Mouse (Mus musculus): ENCODE data around the gene Rsph9. TPM values are rescaled to one million over a fixed set of nuclear protein-coding genes. Genes with fewer than 3 reads are reported as not detected.

Gene Rsph9
- polyA plus RNA-seq, 1 experiment: 37.2 TPM

DNA sequence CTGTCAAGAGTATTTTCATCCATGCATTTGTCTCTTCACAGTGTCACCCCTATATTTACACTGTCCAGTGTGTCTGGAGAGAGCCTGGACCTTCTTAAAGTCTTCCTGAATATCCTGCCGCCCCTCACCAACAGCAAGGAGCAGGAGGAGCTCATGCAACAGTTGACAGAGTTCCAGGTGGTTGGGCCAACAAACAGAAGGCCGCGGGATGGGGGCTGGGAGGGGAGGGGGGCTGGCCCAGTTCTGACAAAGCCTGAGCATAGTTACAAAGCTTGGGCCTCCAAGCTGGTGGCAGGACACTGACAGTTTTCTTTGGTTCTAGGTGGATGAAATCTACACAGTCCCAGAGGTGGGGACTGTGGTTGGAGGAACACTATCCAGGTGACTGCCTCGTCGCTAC, 22.3 kb upstream of the Rsph9 start:
- Histone ChIP-seq H3K4me1 (ENCODE audit: control insufficient read depth, insufficient read depth, low read length) (peaks cover 2% of the 10 kb centered on the region; the same call in 1 of the 2 replicates), H3K27ac (ENCODE audit: insufficient read depth, low read depth, low read length) (no peak overlapping the region), H3K27me3 (replicated peaks; ENCODE audit: control insufficient read depth, insufficient read depth, low read length) (no peaks in the 10 kb centered on the region), H3K36me3 (ENCODE audit: control insufficient read depth, insufficient read depth, low read length) (no peaks in the 10 kb centered on the region; the same call in 1 of the 2 replicates), H3K4me3 (ENCODE audit: insufficient read depth, low read depth, low read length) (no peak overlapping the region)
- TF ChIP-seq CTCF (conservative IDR thresholded peaks at IDR 0.05; ENCODE audit: insufficient read depth, insufficient read length, low read depth, low read length) (no peak), POLR2A (IDR thresholded peaks at IDR 0.05; ENCODE audit: low read depth, low read length) (no peak)
- 70% methylated on average over 5 of the region's 5 CpGs for WGBS
- no peak for DNase-seq

DNA sequence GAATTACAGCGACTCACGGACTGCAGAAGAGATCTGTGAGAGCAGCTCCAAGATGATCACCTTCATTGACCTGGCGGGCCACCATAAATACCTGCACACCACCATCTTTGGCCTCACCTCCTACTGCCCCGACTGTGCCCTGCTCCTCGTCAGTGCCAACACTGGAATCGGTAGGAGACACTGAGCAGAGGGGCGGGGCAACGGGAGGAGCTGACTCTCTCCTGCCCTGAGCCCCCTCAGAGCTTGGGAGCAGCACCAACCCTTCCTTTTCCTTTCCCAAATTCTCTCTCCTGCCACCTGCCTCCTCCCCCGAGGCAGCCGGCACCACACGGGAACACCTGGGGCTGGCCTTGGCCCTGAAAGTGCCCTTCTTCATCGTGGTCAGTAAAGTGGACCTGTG, 21.4 kb upstream of the Rsph9 start:
- WGBS: 84% methylated on average over 12 of the region's 12 CpGs
- TF ChIP-seq CTCF (conservative IDR thresholded peaks at IDR 0.05; ENCODE audit: insufficient read depth, insufficient read length, low read depth, low read length) (no peak), POLR2A (IDR thresholded peaks at IDR 0.05; ENCODE audit: low read depth, low read length) (no peak)
- Histone ChIP-seq H3K27me3 (replicated peaks; ENCODE audit: control insufficient read depth, insufficient read depth, low read length) (no peaks in the 10 kb centered on the region), H3K27ac (ENCODE audit: insufficient read depth, low read depth, low read length) (no peak overlapping the region), H3K4me3 (ENCODE audit: insufficient read depth, low read depth, low read length) (no peak overlapping the region), H3K4me1 (ENCODE audit: control insufficient read depth, insufficient read depth, low read length) (peaks cover 2% of the 10 kb centered on the region; the same call in 1 of the 2 replicates), H3K36me3 (ENCODE audit: control insufficient read depth, insufficient read depth, low read length) (no peaks in the 10 kb centered on the region; the same call in 1 of the 2 replicates)
- no peak for DNase-seq

DNA sequence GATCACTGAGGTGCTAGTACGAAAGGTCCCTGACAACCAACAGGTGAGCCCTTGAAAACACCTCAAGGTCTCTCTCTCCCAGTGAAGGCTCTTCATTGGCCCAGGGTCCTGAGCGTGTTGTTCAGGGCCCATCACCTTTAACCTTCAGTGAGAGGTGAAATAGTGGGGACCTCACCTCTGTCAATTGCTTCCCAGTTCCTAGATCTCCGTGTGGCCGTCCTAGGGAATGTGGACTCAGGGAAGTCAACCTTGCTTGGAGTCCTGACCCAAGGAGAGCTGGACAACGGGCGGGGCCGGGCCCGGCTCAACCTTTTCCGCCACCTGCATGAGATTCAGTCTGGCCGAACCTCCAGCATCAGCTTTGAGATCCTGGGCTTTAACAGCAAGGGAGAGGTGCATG, 20.8 kb upstream of the Rsph9 start:
- TF ChIP-seq POLR2A (IDR thresholded peaks at IDR 0.05; ENCODE audit: low read depth, low read length): no peak
- no peak for TF ChIP-seq CTCF (conservative IDR thresholded peaks at IDR 0.05; ENCODE audit: insufficient read depth, insufficient read length, low read depth, low read length)
- Histone ChIP-seq H3K27me3 (replicated peaks; ENCODE audit: control insufficient read depth, insufficient read depth, low read length) (no peaks in the 10 kb centered on the region), H3K4me1 (ENCODE audit: control insufficient read depth, insufficient read depth, low read length) (peaks cover 2% of the 10 kb centered on the region; the same call in 1 of the 2 replicates), H3K4me3 (ENCODE audit: insufficient read depth, low read depth, low read length) (no peak overlapping the region), H3K27ac (ENCODE audit: insufficient read depth, low read depth, low read length) (no peak overlapping the region), H3K36me3 (ENCODE audit: control insufficient read depth, insufficient read depth, low read length) (no peaks in the 10 kb centered on the region; the same call in 1 of the 2 replicates)
- WGBS: 91% methylated on average over 10 of the region's 10 CpGs
- no peak for DNase-seq

DNA sequence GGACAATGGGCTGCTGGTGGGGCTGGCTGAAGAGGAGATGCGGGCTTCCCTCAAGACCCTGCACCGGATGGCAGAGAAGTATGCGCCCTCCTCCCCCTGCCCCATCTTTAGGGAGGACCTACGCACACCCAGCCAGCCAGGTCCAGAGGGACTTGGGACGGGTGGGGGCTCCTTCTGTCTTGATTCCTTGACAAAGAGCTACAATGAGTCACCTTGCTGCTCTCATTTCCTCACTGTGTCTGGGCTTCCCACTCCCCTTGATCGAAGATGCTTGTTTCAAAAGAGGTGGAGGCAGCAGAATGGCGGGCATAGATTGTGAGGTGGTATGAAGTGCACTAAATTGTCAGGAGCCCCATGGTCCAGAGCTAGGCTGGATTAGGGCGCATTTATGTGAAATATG, 20.3 kb upstream of the Rsph9 start:
- Histone ChIP-seq H3K36me3 (ENCODE audit: control insufficient read depth, insufficient read depth, low read length) (no peaks in the 10 kb centered on the region; the same call in 1 of the 2 replicates), H3K4me3 (ENCODE audit: insufficient read depth, low read depth, low read length) (no peak overlapping the region), H3K4me1 (ENCODE audit: control insufficient read depth, insufficient read depth, low read length) (peaks cover 5% of the 10 kb centered on the region; the same call in 1 of the 2 replicates), H3K27me3 (replicated peaks; ENCODE audit: control insufficient read depth, insufficient read depth, low read length) (no peaks in the 10 kb centered on the region), H3K27ac (ENCODE audit: insufficient read depth, low read depth, low read length) (no peak overlapping the region)
- no peak for DNase-seq
- TF ChIP-seq CTCF (conservative IDR thresholded peaks at IDR 0.05; ENCODE audit: insufficient read depth, insufficient read length, low read depth, low read length): no peak
- no peak for TF ChIP-seq POLR2A (IDR thresholded peaks at IDR 0.05; ENCODE audit: low read depth, low read length)
- 96% methylated on average over 8 of the region's 8 CpGs for WGBS

DNA sequence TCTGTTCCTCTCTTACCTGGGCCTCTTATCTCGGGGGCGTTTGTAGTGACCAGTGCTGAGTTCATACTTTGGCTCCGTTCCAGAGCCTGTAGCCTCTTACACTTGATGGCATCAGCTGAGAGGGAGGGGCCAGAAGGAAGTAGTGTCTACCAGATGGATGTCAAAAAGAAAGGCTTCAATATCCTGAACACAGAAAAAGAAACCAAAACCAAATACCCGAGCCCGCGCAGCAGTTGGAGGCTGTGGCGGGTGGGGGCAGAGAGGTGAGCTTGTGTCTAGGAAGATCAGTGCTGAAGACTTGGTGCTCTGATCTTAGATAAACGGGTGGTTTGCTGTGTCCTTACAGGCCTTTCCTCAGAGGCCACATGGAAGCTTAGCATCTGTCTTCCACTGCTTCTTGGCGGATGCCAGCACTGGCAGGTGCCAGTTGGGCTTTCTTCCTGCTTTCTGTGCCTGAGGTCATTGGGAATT, 19.0 kb upstream of the Rsph9 start:
- WGBS: 47% methylated on average over 9 of the region's 9 CpGs
- Histone ChIP-seq H3K4me3 (ENCODE audit: insufficient read depth, low read depth, low read length) (peak overlapping the region; percentile 43; the same call in 1 of the 2 replicates), H3K36me3 (ENCODE audit: control insufficient read depth, insufficient read depth, low read length) (no peaks in the 10 kb centered on the region), H3K27me3 (replicated peaks; ENCODE audit: control insufficient read depth, insufficient read depth, low read length) (no peaks in the 10 kb centered on the region), H3K4me1 (ENCODE audit: control insufficient read depth, insufficient read depth, low read length) (peaks cover 8% of the 10 kb centered on the region; the same call in 1 of the 2 replicates), H3K27ac (ENCODE audit: insufficient read depth, low read depth, low read length) (peak overlapping the region; percentile 74)
- TF ChIP-seq CTCF (conservative IDR thresholded peaks at IDR 0.05; ENCODE audit: insufficient read depth, insufficient read length, low read depth, low read length) (no peak), POLR2A (IDR thresholded peaks at IDR 0.05; ENCODE audit: low read depth, low read length) (no peak)
- DNase-seq: peak; percentile 76

DNA sequence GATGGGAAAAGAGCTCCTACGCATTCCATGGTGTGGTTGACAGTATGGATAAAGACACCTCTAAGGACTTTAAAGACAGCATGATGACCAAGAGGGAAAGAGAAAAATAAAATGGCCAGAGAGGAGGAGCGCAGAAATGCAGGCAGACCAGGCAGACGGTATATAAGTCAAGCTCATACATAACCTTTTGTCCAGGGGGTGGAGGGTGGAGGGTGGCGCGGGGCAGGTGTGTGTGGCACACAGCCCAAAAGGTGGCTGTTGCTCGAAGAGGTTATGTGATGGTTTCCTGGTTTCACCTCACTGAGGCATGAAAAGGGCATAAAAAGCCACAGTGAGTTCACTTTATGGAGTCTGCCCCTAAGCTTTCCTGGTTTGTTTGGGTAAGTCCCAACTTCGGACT, 18.5 kb upstream of the Rsph9 start:
- peak overlapping the region; percentile 74; the same call in 1 of the 2 replicates for H3K27ac ChIP-seq (ENCODE audit: insufficient read depth, low read depth, low read length)
- no peaks in the 10 kb centered on the region for H3K27me3 ChIP-seq (replicated peaks; ENCODE audit: control insufficient read depth, insufficient read depth, low read length)
- 60% methylated on average over 7 of the region's 7 CpGs for whole genome bisulfite sequencing
- no peak for DNase-seq
- TF ChIP-seq POLR2A (IDR thresholded peaks at IDR 0.05; ENCODE audit: low read depth, low read length): no peak
- no peak for TF ChIP-seq CTCF (conservative IDR thresholded peaks at IDR 0.05; ENCODE audit: insufficient read depth, insufficient read length, low read depth, low read length)
- H3K4me3 ChIP-seq (ENCODE audit: insufficient read depth, low read depth, low read length): 0 out of 2 replicates have a peak overlapping the region, but pooled peaks have one; percentile 43
- H3K4me1 ChIP-seq (ENCODE audit: control insufficient read depth, insufficient read depth, low read length): peaks cover 8% of the 10 kb centered on the region; the same call in 1 of the 2 replicates
- no peaks in the 10 kb centered on the region for H3K36me3 ChIP-seq (ENCODE audit: control insufficient read depth, insufficient read depth, low read length)

DNA sequence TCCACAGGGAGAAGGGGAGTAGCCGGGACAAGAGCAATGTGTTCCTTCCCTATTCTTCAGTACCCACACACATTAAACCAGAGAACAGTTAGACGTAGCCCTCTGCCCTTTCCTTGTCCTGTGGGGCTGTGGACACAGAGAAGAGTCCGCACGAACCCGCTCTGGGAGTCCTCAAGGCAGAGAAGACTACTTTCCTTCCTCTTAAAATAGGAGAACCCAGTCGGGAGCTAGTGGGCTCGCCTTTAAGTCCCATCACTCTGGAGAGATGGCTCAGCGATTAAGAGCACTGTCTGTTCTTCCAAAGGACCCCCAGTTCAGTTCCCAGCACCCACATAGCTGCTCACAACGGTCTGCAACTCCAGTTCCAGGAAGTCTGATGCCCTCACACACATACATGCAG, 17.7 kb upstream of the Rsph9 start:
- 35% methylated on average over 9 of the region's 9 CpGs for WGBS
- no peaks in the 10 kb centered on the region for H3K36me3 ChIP-seq (ENCODE audit: control insufficient read depth, insufficient read depth, low read length)
- no peak for DNase-seq
- peak overlapping the region; percentile 82 for H3K4me3 ChIP-seq (ENCODE audit: insufficient read depth, low read depth, low read length)
- H3K27ac ChIP-seq (ENCODE audit: insufficient read depth, low read depth, low read length): peak overlapping the region; percentile 75
- H3K27me3 ChIP-seq (replicated peaks; ENCODE audit: control insufficient read depth, insufficient read depth, low read length): no peaks in the 10 kb centered on the region
- TF ChIP-seq CTCF (conservative IDR thresholded peaks at IDR 0.05; ENCODE audit: insufficient read depth, insufficient read length, low read depth, low read length) (no peak), POLR2A (IDR thresholded peaks at IDR 0.05; ENCODE audit: low read depth, low read length) (no peak)
- H3K4me1 ChIP-seq (ENCODE audit: control insufficient read depth, insufficient read depth, low read length): peaks cover 8% of the 10 kb centered on the region; the same call in 1 of the 2 replicates

All from kidney, adult 2 months (tissue).